Mouse (Mus musculus): ENCODE data around the gene Pnpla6. TPM values are rescaled to one million over a fixed set of nuclear protein-coding genes. Genes with fewer than 3 reads are reported as not detected.

The Pnpla6 gene
- polyA plus RNA-seq, 1 experiment from 2014 or later: 16.0 TPM

DNA sequence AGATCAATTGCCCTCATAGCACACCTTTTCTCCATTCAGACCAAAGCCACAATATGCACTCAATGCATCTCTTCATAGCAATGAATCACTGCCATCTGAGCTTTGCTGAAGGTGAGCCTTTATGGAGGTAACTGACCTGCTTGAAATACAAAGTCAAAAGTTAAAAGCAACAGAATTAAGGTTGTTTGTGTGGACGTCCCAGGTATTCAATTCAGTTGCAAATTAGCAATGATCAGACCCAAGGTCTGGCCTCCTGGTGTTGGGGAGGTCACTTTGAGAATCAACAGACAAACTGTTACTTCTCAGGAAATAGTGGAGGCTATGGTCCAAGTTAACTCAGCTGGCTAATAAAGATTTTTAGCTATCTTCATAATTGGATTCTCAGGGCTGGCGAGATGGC, 31.3 kb downstream of the Pnpla6 start:
- no peak overlapping the region for H3K27ac ChIP-seq (replicated peaks)
- DNase-seq (ENCODE audit: low spot score): no peak
- 90% methylated on average over 2 of the region's 2 CpGs for WGBS
- H3K36me3 ChIP-seq (ENCODE audit: control insufficient read depth, insufficient read depth, low read length): peaks cover 11% of the 10 kb centered on the region; the same call in 1 of the 2 replicates
- no peak for ATAC-seq (ENCODE audit: low FRiP score, low TSS enrichment)
- H3K4me2 ChIP-seq (replicated peaks; ENCODE audit: low read depth): no peak overlapping the region
- no peaks in the 10 kb centered on the region for H3K9me3 ChIP-seq (ENCODE audit: control insufficient read depth, low read length)
- H3K9ac ChIP-seq (ENCODE audit: low read length): no peak overlapping the region
- H3K27me3 ChIP-seq (ENCODE audit: control insufficient read depth, insufficient read depth, low read length): no peaks in the 10 kb centered on the region
- no peaks in the 10 kb centered on the region for H3K4me1 ChIP-seq (replicated peaks; ENCODE audit: control insufficient read depth, insufficient read depth)
- no peak overlapping the region for H3K4me3 ChIP-seq (ENCODE audit: low read depth, low read length)
- TF ChIP-seq EP300 (optimal IDR thresholded peaks at IDR 0.05) (no peak), CTCF (IDR thresholded peaks at IDR 0.05; ENCODE audit: low read depth) (no peak)

DNA sequence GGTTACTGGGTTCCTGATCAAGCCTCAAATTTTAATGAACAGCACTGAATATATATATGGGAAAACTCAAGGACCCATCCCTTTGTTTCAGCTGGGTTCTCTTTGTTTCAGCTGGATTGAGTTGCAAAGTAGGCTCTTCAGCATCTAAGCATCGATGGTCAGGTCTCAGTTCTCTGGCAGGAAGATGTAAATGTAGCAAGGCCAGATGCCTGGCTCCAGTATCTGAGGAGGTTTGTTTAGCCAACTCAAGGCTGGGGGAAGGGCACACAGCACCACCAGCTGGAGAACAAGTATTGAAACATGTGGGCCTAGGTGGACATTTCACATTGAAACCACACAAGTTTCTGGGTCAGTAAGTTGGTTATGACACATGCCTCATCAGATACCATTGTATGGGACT, 37.1 kb downstream of the Pnpla6 start:
- DNase-seq (ENCODE audit: low spot score): no peak
- no peak for ATAC-seq (ENCODE audit: low FRiP score, low TSS enrichment)
- H3K9ac ChIP-seq (ENCODE audit: low read length): no peak overlapping the region
- no peak overlapping the region for H3K4me3 ChIP-seq (ENCODE audit: low read depth, low read length)
- TF ChIP-seq EP300 (optimal IDR thresholded peaks at IDR 0.05): no peak
- TF ChIP-seq CTCF (IDR thresholded peaks at IDR 0.05; ENCODE audit: low read depth): no peak
- H3K27ac ChIP-seq (replicated peaks): no peak overlapping the region
- H3K27me3 ChIP-seq (ENCODE audit: control insufficient read depth, insufficient read depth, low read length): no peaks in the 10 kb centered on the region
- 86% methylated on average over 1 of the region's 1 CpGs for WGBS
- H3K4me2 ChIP-seq (replicated peaks; ENCODE audit: low read depth): no peak overlapping the region
- H3K36me3 ChIP-seq (ENCODE audit: control insufficient read depth, insufficient read depth, low read length): no peaks in the 10 kb centered on the region
- H3K9me3 ChIP-seq (ENCODE audit: control insufficient read depth, low read length): no peaks in the 10 kb centered on the region
- H3K4me1 ChIP-seq (replicated peaks; ENCODE audit: control insufficient read depth, insufficient read depth): no peaks in the 10 kb centered on the region

DNA sequence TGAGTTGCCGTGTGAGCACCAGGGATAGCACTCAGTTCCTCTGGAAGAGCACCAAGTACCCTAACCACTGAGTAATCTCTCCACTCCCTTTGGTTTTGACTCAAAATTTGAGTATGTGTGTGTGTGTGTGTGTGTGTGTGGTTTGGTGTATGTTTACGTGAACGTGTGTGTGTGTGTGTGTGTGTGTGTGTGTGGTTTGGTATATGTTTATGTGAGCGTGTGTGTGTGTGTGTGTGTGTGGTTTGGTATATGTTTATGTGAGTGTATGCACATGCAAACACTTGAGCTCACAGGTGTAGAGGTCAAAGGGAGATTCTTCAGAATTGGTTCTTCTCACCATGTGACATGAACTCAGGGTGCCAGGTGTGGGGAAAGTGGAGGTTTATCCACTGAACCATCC, 40.9 kb downstream of the Pnpla6 start:
- Histone ChIP-seq H3K4me2 (replicated peaks; ENCODE audit: low read depth) (no peak overlapping the region), H3K4me3 (ENCODE audit: low read depth, low read length) (no peak overlapping the region), H3K27ac (replicated peaks) (no peak overlapping the region), H3K36me3 (ENCODE audit: control insufficient read depth, insufficient read depth, low read length) (no peaks in the 10 kb centered on the region), H3K27me3 (ENCODE audit: control insufficient read depth, insufficient read depth, low read length) (no peaks in the 10 kb centered on the region), H3K9me3 (ENCODE audit: control insufficient read depth, low read length) (no peaks in the 10 kb centered on the region), H3K9ac (ENCODE audit: low read length) (no peak overlapping the region), H3K4me1 (replicated peaks; ENCODE audit: control insufficient read depth, insufficient read depth) (no peaks in the 10 kb centered on the region)
- ATAC-seq (ENCODE audit: low FRiP score, low TSS enrichment) (peak; percentile 90), DNase-seq (ENCODE audit: low spot score) (peak; percentile 26)
- no peak for TF ChIP-seq CTCF (IDR thresholded peaks at IDR 0.05; ENCODE audit: low read depth)
- TF ChIP-seq EP300 (optimal IDR thresholded peaks at IDR 0.05): no peak
- WGBS: 61% methylated on average over 4 of the region's 4 CpGs

GRCm38 (mm10) chr8:3567641-3568371, 52.6 kb downstream of the Pnpla6 start, which contains the start of gene C330021F23Rik:
Gene C330021F23Rik (plus strand): TSS chr8:3567990.
- 6% methylated on average over 12 of the region's 12 CpGs for WGBS
- Histone ChIP-seq H3K9me3 (ENCODE audit: control insufficient read depth, low read length) (no peaks in the 10 kb centered on the region), H3K4me3 (ENCODE audit: low read depth, low read length) (no peak within 1 kb of the TSS), H3K36me3 (ENCODE audit: control insufficient read depth, insufficient read depth, low read length) (no peaks in the 10 kb centered on the region), H3K4me1 (replicated peaks; ENCODE audit: control insufficient read depth, insufficient read depth) (no peaks in the 10 kb centered on the region), H3K27me3 (ENCODE audit: control insufficient read depth, insufficient read depth, low read length) (no peaks in the 10 kb centered on the region), H3K9ac (ENCODE audit: low read length) (no peak within 1 kb of the TSS), H3K4me2 (replicated peaks; ENCODE audit: low read depth) (no peak within 1 kb of the TSS), H3K27ac (replicated peaks) (no peak within 1 kb of the TSS)
- DNase-seq (ENCODE audit: low spot score): no peak
- no peak for TF ChIP-seq EP300 (optimal IDR thresholded peaks at IDR 0.05)
- TF ChIP-seq CTCF (IDR thresholded peaks at IDR 0.05; ENCODE audit: low read depth): no peak
- no peak for ATAC-seq (ENCODE audit: low FRiP score, low TSS enrichment)

GRCm38 (mm10) chr8:3568378-3568777, 53.2 kb downstream of the Pnpla6 start:
- H3K9ac ChIP-seq (ENCODE audit: low read length): no peak overlapping the region

GRCm38 (mm10) chr8:3569784-3570183, 54.6 kb downstream of the Pnpla6 start:
- H3K27me3 ChIP-seq (ENCODE audit: control insufficient read depth, insufficient read depth, low read length): no peaks in the 10 kb centered on the region
- ATAC-seq (ENCODE audit: low FRiP score, low TSS enrichment) (peak; percentile 80), DNase-seq (ENCODE audit: low spot score) (no peak)
- H3K4me3 ChIP-seq (ENCODE audit: low read depth, low read length): no peak overlapping the region
- no peak overlapping the region for H3K27ac ChIP-seq (replicated peaks)
- H3K9me3 ChIP-seq (ENCODE audit: control insufficient read depth, low read length): no peaks in the 10 kb centered on the region
- no peaks in the 10 kb centered on the region for H3K36me3 ChIP-seq (ENCODE audit: control insufficient read depth, insufficient read depth, low read length)
- H3K4me1 ChIP-seq (replicated peaks; ENCODE audit: control insufficient read depth, insufficient read depth): no peaks in the 10 kb centered on the region
- H3K9ac ChIP-seq (ENCODE audit: low read length): no peak overlapping the region
- TF ChIP-seq CTCF (IDR thresholded peaks at IDR 0.05; ENCODE audit: low read depth) (no peak), EP300 (optimal IDR thresholded peaks at IDR 0.05) (no peak)
- WGBS: 65% methylated on average over 5 of the region's 5 CpGs
- H3K4me2 ChIP-seq (replicated peaks; ENCODE audit: low read depth): no peak overlapping the region

More at GRCm38 (mm10) chr8:3568378-3568777, 53.2 kb downstream of the Pnpla6 start:
- Histone ChIP-seq H3K4me1 (replicated peaks; ENCODE audit: control insufficient read depth, insufficient read depth) (no peaks in the 10 kb centered on the region), H3K27me3 (ENCODE audit: control insufficient read depth, insufficient read depth, low read length) (no peaks in the 10 kb centered on the region), H3K4me2 (replicated peaks; ENCODE audit: low read depth) (no peak overlapping the region), H3K9me3 (ENCODE audit: control insufficient read depth, low read length) (no peaks in the 10 kb centered on the region), H3K36me3 (ENCODE audit: control insufficient read depth, insufficient read depth, low read length) (no peaks in the 10 kb centered on the region), H3K4me3 (ENCODE audit: low read depth, low read length) (no peak overlapping the region), H3K27ac (replicated peaks) (no peak overlapping the region)
- WGBS: 17% methylated on average over 7 of the region's 7 CpGs
- DNase-seq (ENCODE audit: low spot score): no peak
- TF ChIP-seq EP300 (optimal IDR thresholded peaks at IDR 0.05) (no peak), CTCF (IDR thresholded peaks at IDR 0.05; ENCODE audit: low read depth) (no peak)
- 0 out of 2 replicates have a peak, but pooled peaks have one; percentile 7 for ATAC-seq (ENCODE audit: low FRiP score, low TSS enrichment)
